Mouse (Mus musculus) lung, embryonic 16.5 days (tissue): ENCODE measurements at regions not wholly inside any gene's neighbourhood (a gene's known extent, or its start where the extent isn't known, plus 50 kb on each side); places are given as distances from the start of the nearest gene placed in this dataset.

Experiments
- ATAC-seq: fragments of 200-750 bp; cut with Nextera tagmentation; 2 replicates; pipeline ENCODE4 v1.8.0; 2017; ENCODE audit warnings: low read depth, mild to moderate bottlenecking, moderate library complexity
- H3K27ac ChIP-seq: fragments of 300-500 bp; sonication (generic); 2 replicates; pipeline ENCODE4 v1.5.1; 2014; ENCODE audit warnings: mild to moderate bottlenecking, control low read depth, low read length
- H3K27me3 ChIP-seq: fragments of 300-500 bp; sonication (generic); 2 replicates; pipeline ENCODE4 v1.6.1; 2014; ENCODE audit warnings: low read depth, low read length, mixed read lengths; ENCODE audit not compliant: control insufficient read depth, insufficient read depth
- H3K36me3 ChIP-seq: fragments of 300-500 bp; sonication (generic); 2 replicates; pipeline ENCODE4 v1.6.1; 2014; ENCODE audit warnings: low read length; ENCODE audit not compliant: control insufficient read depth, insufficient read depth
- H3K4me1 ChIP-seq: fragments of 300-500 bp; sonication (generic); replicated peaks from 2 replicates; pipeline ENCODE4 v1.6.1; 2014; ENCODE audit warnings: low read length, mixed read lengths; ENCODE audit not compliant: control insufficient read depth, insufficient read depth
- H3K4me2 ChIP-seq: fragments of 300-500 bp; sonication (generic); 2 replicates; pipeline ENCODE4 v1.6.1; 2014; ENCODE audit warnings: low read depth, low read length, control low read depth
- H3K4me3 ChIP-seq: fragments of 300-500 bp; sonication (generic); 2 replicates; pipeline ENCODE4 v1.5.1; 2014; ENCODE audit warnings: mild to moderate bottlenecking, low read length, control low read depth
- H3K9ac ChIP-seq: fragments of 300-500 bp; sonication (generic); 2 replicates; pipeline ENCODE4 v1.6.1; 2014; ENCODE audit warnings: low read length, control low read depth
- H3K9me3 ChIP-seq: fragments of 300-500 bp; sonication (generic); 2 replicates; pipeline ENCODE4 v1.6.1; 2016; ENCODE audit warnings: low read length; ENCODE audit not compliant: control insufficient read depth
- WGBS: fragments of 180-500 bp; shearing (Covaris S2); extraction: QIAGEN DNeasy Blood & Tissue Kit; methylation state at CpG from one replicate; pipeline ENCODE4 v1.1.7; 2014; 5-methylcytosine and 5-hydroxymethylcytosine counted together

DNA sequence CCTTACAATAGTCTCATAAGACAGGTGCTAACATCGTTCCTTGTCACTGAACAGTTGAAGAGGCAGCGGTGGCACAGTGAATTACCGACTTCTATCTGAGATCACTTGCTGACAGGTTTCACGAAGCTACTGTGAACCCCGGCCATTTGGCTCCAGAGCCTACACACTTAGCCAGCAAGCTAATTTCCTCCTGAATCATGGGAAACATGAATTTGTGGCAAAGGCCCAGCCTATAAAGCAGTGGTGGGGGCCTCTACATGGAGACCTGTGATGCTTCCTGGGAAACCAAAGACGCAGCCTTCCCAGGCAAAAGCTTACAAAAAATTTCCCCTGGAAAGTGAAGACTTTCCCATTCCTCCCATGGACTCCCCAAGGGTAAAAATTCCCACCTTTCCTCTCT is 66.3 kb upstream of the Plcl2 start:
- WGBS: 84% methylated on average over 6 of the region's 6 CpGs

DNA sequence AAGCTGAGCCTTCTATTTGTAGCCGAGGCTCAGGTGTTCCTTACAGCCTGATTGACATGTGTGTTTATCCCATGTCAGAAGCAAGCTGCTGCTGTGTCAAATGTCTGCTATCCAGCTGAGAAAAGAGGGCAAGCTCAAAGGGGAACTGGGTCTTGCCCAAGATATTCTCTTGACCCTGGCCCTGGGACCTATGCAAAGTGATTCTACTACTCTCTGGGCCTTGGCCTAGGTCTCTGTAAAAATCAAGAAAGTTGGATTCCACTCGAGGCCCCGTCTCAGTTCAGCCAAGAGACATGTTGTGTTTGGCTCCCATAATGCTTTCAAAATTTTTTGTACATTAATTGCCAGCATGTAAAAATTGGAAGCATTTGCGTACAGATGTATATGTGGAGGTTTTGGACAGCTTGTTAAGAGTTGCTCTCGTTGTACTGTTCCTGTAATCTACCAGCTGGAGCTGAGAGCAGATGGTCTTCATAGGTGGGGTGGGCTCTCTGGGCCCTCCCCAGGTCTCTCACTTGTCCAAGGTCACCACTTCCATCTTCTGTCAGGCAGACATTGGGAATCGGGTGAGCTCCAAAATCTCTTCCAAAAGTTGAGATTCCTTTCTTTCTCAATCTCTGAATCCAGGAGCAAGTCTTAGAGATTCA is 65.7 kb upstream of the Plcl2 start:
- no peaks in the 10 kb centered on the region for H3K36me3 ChIP-seq
- peak; percentile 43; the same call in 1 of the 2 replicates for ATAC-seq
- no peak overlapping the region for H3K4me3 ChIP-seq
- 60% methylated on average over 6 of the region's 6 CpGs for WGBS
- no peaks in the 10 kb centered on the region for H3K27me3 ChIP-seq
- H3K4me2 ChIP-seq: no peak overlapping the region
- no peaks in the 10 kb centered on the region; the same call in 1 of the 2 replicates for H3K4me1 ChIP-seq
- H3K9ac ChIP-seq: no peak overlapping the region
- no peaks in the 10 kb centered on the region for H3K9me3 ChIP-seq
- H3K27ac ChIP-seq: no peak overlapping the region

More for the DNA sequence above, 66.3 kb upstream of the Plcl2 start:
- Histone ChIP-seq H3K4me3 (no peak overlapping the region), H3K36me3 (no peaks in the 10 kb centered on the region), H3K9me3 (no peaks in the 10 kb centered on the region), H3K9ac (no peak overlapping the region), H3K27ac (no peak overlapping the region), H3K4me1 (no peaks in the 10 kb centered on the region; the same call in 1 of the 2 replicates), H3K27me3 (no peaks in the 10 kb centered on the region), H3K4me2 (no peak overlapping the region)
- ATAC-seq: no peak

DNA sequence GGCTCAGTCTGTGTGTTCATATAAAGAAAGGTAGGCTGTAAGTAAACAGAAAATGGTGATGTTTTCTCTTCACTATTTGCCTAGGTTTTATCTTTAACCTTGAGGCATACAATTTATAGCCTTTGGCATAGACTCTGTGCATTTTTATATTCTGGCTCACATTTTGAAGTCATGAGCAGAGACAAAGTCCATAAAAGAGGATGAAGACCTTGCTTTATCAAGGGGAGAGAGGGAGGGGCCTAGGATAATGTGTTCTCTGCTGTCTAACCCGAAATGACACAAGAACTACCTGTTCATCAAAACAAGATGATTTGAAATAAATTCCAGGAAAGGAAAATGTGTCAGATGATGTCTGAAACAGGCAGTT is 65.2 kb upstream of the Plcl2 start:
- H3K36me3 ChIP-seq: no peaks in the 10 kb centered on the region
- no peak overlapping the region for H3K4me2 ChIP-seq
- H3K9me3 ChIP-seq: no peaks in the 10 kb centered on the region
- 50% methylated on average over 1 of the region's 1 CpGs for WGBS
- H3K9ac ChIP-seq: no peak overlapping the region
- H3K4me1 ChIP-seq: no peaks in the 10 kb centered on the region; the same call in 1 of the 2 replicates
- ATAC-seq: no peak
- H3K4me3 ChIP-seq: no peak overlapping the region
- no peak overlapping the region for H3K27ac ChIP-seq
- H3K27me3 ChIP-seq: no peaks in the 10 kb centered on the region

DNA sequence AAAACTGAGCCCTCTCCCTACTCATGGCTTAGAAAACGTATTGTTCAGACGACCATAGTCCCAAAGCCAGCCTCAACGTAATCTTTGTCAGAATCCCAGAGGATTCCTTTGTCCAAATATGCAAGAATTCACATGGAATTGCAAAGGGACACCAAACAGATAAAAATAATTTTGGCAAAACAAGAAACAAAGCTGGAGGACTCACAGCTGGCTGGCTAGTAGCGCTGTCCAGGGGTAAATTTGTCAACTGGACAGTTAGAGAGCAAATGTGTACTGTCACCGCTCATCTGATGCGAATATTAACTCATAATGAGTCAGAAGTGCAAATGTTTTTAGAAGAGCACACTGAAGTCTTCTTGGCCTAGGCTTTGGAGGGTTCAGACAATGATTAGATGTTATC is 60.5 kb upstream of the Plcl2 start:
- Histone ChIP-seq H3K4me1 (no peaks in the 10 kb centered on the region), H3K36me3 (no peaks in the 10 kb centered on the region), H3K27ac (no peak overlapping the region), H3K9ac (no peak overlapping the region), H3K4me2 (no peak overlapping the region), H3K27me3 (no peaks in the 10 kb centered on the region), H3K4me3 (no peak overlapping the region), H3K9me3 (no peaks in the 10 kb centered on the region)
- WGBS: 41% methylated on average over 6 of the region's 6 CpGs
- peak; percentile 64; the same call in 1 of the 2 replicates for ATAC-seq

DNA sequence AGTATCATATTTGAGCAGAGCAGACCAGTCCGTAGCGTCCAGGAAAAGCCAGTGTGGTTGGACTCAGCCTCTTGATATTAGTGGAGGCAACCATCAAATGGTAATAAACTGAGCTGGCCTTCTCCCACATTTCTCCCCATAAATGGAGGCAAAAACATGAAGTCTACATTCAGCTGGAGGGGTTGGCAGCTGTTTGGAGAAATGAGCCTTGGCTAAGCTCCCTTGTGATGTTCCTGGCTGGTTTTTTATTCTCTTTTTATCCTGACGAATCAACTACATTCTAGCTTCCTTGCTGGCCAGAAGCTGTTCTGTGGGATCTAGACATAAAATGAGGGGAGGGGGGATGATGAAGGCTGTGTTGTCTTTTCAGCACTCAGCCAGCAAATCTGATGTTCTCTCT is 57.6 kb upstream of the Plcl2 start:
- no peak overlapping the region for H3K27ac ChIP-seq
- no peaks in the 10 kb centered on the region for H3K27me3 ChIP-seq
- H3K9ac ChIP-seq: no peak overlapping the region
- WGBS: 78% methylated on average over 3 of the region's 3 CpGs
- 0 out of 2 replicates have a peak, but pooled peaks have one; percentile 10 for ATAC-seq
- no peaks in the 10 kb centered on the region for H3K4me1 ChIP-seq
- no peaks in the 10 kb centered on the region for H3K36me3 ChIP-seq
- H3K4me2 ChIP-seq: no peak overlapping the region
- H3K4me3 ChIP-seq: no peak overlapping the region
- no peaks in the 10 kb centered on the region for H3K9me3 ChIP-seq

DNA sequence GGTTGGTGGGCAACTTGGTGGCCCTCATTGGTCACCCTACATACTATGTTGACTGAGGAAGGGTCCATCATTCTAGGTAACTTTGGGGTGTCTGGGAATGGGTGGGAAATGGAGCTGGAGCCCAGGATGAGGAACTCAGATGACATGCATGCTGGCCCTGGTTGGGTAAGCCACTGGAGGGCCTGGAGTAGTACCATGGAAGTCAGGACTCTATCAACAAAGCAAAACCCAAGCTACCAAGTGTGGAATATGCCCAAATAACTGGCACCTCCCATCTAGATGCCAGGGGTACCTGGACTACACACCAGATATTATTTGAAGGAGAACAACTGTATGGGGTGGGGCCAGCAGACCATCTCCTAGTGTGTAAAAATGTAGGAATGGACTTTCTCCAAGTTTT is 55.7 kb upstream of the Plcl2 start:
- Histone ChIP-seq H3K4me2 (no peak overlapping the region), H3K9ac (no peak overlapping the region), H3K4me3 (no peak overlapping the region), H3K4me1 (no peaks in the 10 kb centered on the region), H3K27ac (no peak overlapping the region), H3K27me3 (no peaks in the 10 kb centered on the region), H3K9me3 (no peaks in the 10 kb centered on the region), H3K36me3 (no peaks in the 10 kb centered on the region)
- no peak for ATAC-seq

DNA sequence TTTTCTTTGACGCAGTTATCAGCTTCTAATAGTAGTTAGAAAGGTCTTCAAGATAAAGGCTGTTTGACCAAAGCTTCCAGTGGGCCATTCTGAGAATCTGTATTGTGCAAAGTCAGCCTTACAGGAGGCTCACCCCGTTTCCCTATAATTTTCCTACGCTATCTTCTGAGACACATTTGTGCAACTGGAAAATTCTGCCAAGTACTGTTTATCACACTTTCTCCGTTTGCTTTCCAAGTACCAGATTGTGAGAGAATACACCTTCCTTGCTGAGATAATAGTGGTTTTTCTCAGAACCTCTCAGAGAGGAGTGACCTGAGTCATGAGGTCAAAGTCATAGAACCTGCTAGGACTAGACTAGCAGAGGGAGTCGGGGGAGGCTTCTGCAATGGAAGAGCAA is 55.2 kb upstream of the Plcl2 start:
- Histone ChIP-seq H3K9ac (no peak overlapping the region), H3K27ac (no peak overlapping the region), H3K4me3 (no peak overlapping the region), H3K27me3 (no peaks in the 10 kb centered on the region), H3K4me1 (no peaks in the 10 kb centered on the region), H3K4me2 (no peak overlapping the region), H3K36me3 (no peaks in the 10 kb centered on the region), H3K9me3 (no peaks in the 10 kb centered on the region)
- 41% methylated on average over 5 of the region's 5 CpGs for WGBS
- no peak for ATAC-seq

DNA sequence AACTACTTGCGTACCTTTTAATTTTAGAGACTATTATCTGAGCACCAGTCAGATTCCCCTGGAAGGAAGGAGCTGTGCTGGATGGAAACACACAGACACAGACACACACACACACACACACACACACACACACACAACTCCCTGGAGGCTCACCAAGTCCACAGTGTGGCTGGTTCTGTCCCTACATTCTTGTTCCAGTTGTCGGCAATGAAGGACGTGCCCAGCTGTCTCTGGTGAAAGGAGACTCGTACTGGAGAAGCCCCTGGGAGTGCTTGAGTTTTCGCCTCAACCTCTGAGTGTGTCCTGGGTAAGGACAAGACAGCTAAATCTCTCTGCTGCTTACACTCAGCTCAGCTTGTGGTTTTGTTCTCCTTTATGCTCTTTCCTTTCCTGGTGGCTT is 54.3 kb upstream of the Plcl2 start:
- Histone ChIP-seq H3K9ac (no peak overlapping the region), H3K4me2 (no peak overlapping the region), H3K36me3 (no peaks in the 10 kb centered on the region), H3K4me1 (no peaks in the 10 kb centered on the region), H3K27me3 (no peaks in the 10 kb centered on the region), H3K4me3 (no peak overlapping the region), H3K9me3 (no peaks in the 10 kb centered on the region), H3K27ac (no peak overlapping the region)
- ATAC-seq: no peak
- 81% methylated on average over 5 of the region's 5 CpGs for WGBS

DNA sequence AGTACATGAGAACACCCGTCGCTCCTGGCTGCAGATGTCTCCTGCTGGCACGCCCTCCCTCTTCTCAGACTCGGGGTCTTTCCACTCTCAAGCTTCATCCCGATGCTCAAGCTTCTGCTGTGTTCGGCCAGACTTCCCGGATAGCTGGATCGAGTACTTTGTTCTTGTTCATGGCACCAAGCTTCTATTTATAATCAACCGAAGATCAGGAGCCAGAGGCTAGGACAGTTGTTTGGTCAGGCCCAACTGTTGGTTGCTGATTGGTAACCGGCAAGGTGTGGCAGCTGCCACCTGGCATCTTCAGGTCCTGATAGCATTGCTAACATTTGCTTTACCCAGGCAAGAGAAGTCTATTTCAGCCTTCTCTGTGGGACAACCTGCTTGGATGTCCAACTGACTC is 53.5 kb upstream of the Plcl2 start:
- H3K4me3 ChIP-seq: no peak overlapping the region
- no peaks in the 10 kb centered on the region for H3K4me1 ChIP-seq
- H3K27ac ChIP-seq: no peak overlapping the region
- no peaks in the 10 kb centered on the region for H3K27me3 ChIP-seq
- 89% methylated on average over 10 of the region's 10 CpGs for WGBS
- H3K9me3 ChIP-seq: no peaks in the 10 kb centered on the region
- H3K36me3 ChIP-seq: no peaks in the 10 kb centered on the region
- H3K4me2 ChIP-seq: no peak overlapping the region
- ATAC-seq: no peak
- no peak overlapping the region for H3K9ac ChIP-seq
